Mouse (Mus musculus) c-Kit-positive CD71-negative TER-119-negative erythroid progenitor cells, embryonic 14.5 days (primary cell): ENCODE results near the gene Taar3.

ENCODE experiments used
- DNase-seq: peaks from one replicate; pipeline ENCODE4 v3.0.0-alpha.2; 2013; ENCODE audit warnings: low read depth

Taar3 gene

GRCm38 (mm10) chr10:23949508-23950005, at the start of gene Taar3:
Gene Taar3, plus strand, starts transcription at chr10:23949558.
- no peak for DNase-seq

DNA sequence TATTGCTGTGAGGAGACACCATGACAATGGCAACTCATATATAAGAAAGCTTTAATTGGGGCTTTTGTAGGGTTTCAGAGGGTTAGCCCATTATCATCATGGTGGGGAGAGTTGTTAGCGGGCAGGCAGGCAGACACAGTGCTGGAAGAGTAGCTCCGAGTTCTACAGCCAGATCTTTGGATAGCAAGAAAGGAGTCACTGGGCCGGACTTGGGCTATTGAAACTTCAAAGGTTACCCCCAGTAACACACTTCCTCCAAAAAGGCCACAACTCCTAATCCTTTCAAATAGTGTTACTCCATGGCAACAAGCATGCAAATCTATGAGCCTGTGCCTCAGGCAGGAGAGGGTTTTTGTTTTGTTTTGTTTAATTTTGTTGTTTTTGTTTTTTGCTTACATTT, 48.2 kb upstream of the Taar3 start:
- no peak for DNase-seq

- no peak for DNase-seq
Observed at GRCm38 (mm10) chr10:23905661-23906060, 43.7 kb upstream of the Taar3 start.

DNA sequence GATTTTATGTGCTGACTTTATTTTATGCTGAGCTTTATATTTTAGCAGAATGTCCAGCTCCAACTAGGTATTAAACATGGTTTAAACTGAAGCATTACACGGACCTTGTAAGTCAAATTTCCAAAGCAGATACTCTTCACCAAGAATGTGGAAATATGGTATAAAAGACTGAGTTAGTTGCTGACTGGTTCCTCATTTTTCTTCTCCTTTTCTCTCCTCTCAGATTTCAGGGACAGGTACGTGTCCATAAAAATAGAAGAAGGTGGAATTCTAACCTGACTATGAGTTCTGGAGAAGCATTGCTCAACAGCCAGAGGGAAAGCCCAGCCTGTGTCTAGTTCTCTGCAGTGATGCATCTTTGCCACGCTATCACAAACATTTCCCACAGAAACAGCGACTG, 29.3 kb upstream of the Taar3 start, which contains the start of gene Taar1:
Gene Taar1, plus strand, starts transcription at position 301 of the 400 bp plus-strand sequence.
- DNase-seq = no peak

DNA sequence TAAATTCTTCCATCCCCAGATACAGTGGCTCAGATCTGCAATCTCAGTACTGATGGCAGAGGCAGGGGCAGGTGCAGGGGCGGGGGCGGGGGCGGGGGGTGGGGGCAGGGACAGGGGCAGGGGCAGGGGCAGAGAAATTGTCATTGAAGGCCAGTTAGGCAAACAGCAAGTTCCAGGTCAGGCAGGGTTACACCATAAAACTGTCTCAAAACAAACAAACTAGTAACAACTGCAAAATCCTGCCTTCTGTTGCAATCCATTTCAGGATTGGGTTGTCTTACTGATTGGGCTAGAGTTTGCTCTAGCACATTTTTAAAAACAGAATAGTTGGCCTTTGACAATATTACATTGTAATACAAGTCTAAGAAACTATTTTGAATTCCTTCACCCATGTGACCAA, 26.9 kb upstream of the Taar3 start:
- no peak for DNase-seq

- no peak for DNase-seq
Observed at GRCm38 (mm10) chr10:23923941-23924340, 25.4 kb upstream of the Taar3 start.

- no peak for DNase-seq
Observed at GRCm38 (mm10) chr10:23937613-23938012, 11.7 kb upstream of the Taar3 start.

DNA sequence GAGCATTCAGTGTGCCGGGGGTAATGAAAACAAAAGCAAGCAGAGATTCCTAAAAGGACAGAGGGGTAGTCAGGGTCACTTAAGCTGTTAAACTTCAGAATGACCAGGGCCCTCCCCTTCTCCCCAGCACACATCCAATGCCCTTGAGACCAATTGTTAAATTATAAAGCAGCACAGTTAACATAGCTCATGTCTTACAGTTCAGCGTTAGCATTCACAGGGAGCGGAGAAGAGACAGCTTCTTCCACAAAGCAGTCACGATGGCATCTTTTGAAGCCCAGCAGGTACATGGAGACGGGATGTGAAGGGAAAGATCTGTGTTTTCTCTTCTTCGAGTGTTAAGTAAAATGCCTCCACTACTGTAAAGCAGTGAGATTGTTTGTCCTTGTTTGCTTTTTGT, 11.0 kb upstream of the Taar3 start, which contains the start of gene Taar2:
Gene Taar2, plus strand, starts transcription at position 261 of the 400 bp plus-strand sequence.
- DNase-seq = no peak

GRCm38 (mm10) chr10:23942465-23942864, 6.9 kb upstream of the Taar3 start:
- peak; percentile 12 for DNase-seq

- DNase-seq = no peak
Observed at GRCm38 (mm10) chr10:23948026-23948425, 1.3 kb upstream of the Taar3 start.

DNA sequence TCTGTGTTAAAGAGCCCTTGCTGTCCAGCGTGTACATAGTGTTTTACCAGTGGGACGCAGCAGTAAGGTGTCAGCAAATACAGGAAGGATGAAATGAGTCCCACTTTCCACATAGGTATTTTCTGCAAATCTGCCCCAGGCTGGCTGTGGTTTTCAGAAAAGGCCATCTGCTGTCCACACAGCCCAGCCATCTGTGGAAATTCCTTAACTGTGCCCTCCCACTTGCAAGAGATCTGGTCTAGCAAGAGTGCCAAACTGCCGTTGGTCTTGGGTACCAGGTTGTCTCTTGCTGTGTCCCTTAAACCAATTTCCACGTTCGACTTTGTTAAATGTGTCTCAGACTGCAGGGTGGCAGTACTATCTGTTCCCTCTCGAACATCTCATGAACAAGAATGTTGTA, 2.4 kb downstream of the Taar3 start:
- no peak for DNase-seq

GRCm38 (mm10) chr10:23959071-23959470, 9.7 kb downstream of the Taar3 start:
- DNase-seq = no peak

- no peak for DNase-seq
Observed at GRCm38 (mm10) chr10:23960444-23960915, 11.1 kb downstream of the Taar3 start, which contains the start of gene Taar4. Gene Taar4, plus strand, starts transcription at chr10:23960494.

DNA sequence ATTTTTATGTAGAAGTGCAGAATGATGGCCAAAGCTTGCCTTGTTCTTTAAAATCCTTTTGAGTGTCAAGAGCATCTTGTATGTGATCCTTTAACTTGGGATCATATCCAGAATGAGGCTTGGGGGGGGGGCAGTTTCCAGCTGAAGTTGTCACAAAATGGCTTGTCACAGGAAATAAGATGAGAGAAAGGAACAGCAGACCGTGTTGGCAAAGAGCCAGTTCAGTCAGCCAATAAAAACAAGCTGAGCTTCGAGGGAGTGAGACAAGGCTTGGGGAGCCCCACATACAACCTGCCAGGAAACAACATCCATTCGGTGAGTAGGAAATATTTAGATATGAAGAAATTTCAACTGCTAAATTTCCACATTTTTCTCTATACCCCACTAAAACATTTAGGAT, 14.1 kb downstream of the Taar3 start:
- no peak for DNase-seq

GRCm38 (mm10) chr10:23964921-23965610, 15.7 kb downstream of the Taar3 start:
- DNase-seq = no peak

DNA sequence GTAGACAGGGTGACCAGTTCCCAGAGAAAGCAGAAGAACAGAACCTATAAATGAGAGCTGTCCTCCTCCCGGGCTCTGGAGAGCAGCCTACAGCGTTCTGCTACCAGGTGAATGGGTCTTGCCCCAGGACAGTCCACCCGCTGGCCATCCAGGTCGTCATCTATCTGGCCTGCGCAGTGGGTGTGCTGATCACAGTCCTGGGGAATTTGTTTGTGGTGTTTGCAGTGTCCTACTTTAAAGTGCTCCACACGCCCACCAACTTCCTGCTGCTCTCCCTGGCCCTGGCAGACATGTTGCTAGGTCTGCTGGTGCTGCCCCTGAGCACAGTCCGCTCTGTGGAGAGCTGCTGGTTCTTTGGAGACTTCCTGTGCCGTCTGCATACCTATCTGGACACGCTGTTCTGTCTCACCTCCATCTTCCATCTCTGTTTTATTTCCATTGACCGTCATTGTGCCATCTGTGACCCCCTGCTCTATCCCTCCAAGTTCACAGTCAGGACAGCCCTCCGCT, 21.4 kb downstream of the Taar3 start, which contains the start of gene Taar5:
Gene Taar5, plus strand, starts transcription at position 51 of the 510 bp plus-strand sequence.
- no peak for DNase-seq

DNA sequence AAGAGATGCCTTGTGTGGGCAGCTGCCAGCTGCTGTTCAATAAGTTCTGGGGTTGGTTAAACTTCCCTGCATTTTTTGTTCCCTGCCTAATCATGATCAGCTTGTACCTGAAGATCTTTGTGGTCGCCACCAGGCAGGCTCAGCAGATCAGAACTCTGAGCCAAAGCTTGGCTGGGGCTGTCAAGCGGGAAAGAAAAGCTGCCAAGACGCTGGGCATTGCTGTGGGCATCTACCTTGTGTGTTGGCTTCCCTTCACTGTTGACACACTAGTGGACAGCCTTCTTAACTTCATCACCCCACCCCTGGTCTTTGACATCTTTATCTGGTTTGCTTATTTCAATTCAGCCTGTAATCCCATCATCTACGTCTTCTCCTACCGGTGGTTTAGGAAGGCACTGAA, 21.9 kb downstream of the Taar3 start:
- DNase-seq = no peak

DNA sequence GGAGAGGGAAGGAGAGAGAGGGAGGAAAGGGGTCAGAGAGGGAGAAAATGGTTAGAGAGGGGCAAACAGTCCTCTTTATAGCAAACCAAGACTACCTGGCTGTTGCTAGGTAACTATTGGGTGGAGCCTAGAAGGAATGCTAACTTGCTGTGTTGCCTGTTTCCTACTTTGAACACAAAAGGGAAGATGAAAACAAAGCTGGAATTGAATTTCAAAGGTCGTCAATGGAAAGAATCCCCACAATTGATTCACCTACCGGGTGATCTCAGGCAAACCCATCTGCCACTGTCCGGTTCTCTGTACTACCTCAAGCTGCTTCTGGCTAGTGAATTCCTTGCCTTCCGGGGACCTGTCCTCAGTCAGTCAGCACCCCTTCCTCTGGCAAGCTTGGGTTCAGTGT, 28.6 kb downstream of the Taar3 start:
- DNase-seq = no peak

GRCm38 (mm10) chr10:23978901-23979705, 29.7 kb downstream of the Taar3 start:
- DNase-seq = peak; percentile 56

- DNase-seq = no peak
Observed at GRCm38 (mm10) chr10:23985546-23985945, 36.2 kb downstream of the Taar3 start, which contains the start of gene Taar6. Gene Taar6, minus strand, starts transcription at chr10:23985646.

DNA sequence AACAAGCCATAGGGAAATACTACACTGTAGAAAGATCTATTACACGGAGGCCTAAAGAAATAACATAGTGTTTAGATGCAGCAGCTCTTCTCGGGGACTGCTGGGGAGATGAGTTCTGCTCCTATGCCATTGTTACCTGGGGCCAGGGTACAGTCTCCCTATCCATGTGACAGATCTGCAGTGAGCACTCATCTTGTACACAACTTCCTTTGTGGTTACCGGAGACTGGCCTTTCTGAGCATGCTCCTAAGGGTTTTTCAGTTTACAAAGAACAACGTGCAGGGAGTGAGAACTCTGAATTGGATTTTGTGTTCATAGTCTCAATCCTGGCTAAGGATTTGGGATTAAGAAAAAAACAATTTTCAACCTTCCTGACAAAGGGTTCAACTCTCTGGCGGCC, 37.1 kb downstream of the Taar3 start:
- DNase-seq = no peak

- no peak for DNase-seq
Observed at GRCm38 (mm10) chr10:23993381-23993780, 44.0 kb downstream of the Taar3 start, which contains the start of gene Taar7a. Gene Taar7a, minus strand, starts transcription at chr10:23993481.
